Mouse (Mus musculus): ENCODE measurements around the gene Pcsk5. TPM values are rescaled to one million over a fixed set of nuclear protein-coding genes. Genes with fewer than 3 reads are reported as not detected.

Gene Pcsk5
- polyA plus RNA-seq, 1 experiment = 6.3 TPM

DNA sequence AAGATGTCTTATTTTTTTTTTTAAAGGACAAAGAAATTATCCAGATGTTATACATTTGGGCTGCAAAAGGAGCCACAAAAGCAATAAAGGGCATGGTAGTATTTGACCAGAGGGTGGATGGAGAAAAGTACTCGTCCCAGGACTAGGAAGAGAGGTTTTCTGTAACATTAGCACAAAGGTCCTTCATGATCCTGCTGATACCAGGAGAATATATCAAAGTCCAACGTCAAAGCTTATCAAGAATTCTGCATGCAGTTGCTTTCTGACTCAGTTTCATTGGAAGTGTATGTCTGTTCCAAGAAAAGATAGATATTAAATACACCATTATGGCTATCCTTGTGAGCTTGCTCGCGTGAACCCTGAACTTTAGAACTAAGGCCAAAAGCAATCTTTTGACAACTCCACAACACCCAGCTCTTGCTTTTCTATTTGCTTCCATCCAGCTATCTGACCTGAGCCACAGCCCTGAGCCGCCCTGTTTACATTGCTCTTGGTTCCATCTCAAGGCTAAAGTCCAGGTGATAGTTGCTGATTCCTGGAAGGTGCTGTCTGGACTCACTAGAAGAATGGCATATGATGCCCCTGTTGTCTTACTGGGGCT lies 426.9 kb downstream of the Pcsk5 start:
- DNase-seq (ENCODE audit: low read depth) = no peak
- TF ChIP-seq POLR2A (IDR thresholded peaks at IDR 0.05; ENCODE audit: borderline replicate concordance, extremely low read depth, insufficient read depth, insufficient read length, poor library complexity, severe bottlenecking) = no peak
- TF ChIP-seq CTCF (IDR thresholded peaks at IDR 0.05; ENCODE audit: borderline replicate concordance, extremely low read depth, insufficient read depth, insufficient read length) = no peak

DNA sequence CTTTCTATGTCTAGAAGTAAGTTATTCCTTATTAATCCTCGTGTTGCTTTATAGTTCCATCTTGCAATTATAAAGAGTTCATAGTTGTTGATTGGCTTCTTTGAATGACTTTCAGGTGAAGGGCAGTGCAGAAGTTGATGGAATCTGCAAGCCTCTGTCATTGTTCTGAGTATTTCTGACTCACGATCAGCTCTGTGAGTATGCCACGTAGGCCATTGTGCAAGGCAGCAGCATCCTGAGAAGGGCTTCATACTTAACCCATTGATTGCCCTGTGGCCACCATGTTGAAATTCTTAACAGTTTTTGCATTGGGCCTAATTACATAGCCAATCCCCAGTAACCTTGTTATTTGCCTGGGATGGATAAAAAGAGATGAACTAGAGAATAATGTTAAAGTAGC lies 428.1 kb downstream of the Pcsk5 start:
- no peak for TF ChIP-seq CTCF (IDR thresholded peaks at IDR 0.05; ENCODE audit: borderline replicate concordance, extremely low read depth, insufficient read depth, insufficient read length)
- TF ChIP-seq POLR2A (IDR thresholded peaks at IDR 0.05; ENCODE audit: borderline replicate concordance, extremely low read depth, insufficient read depth, insufficient read length, poor library complexity, severe bottlenecking) = no peak
- no peak for DNase-seq (ENCODE audit: low read depth)

DNA sequence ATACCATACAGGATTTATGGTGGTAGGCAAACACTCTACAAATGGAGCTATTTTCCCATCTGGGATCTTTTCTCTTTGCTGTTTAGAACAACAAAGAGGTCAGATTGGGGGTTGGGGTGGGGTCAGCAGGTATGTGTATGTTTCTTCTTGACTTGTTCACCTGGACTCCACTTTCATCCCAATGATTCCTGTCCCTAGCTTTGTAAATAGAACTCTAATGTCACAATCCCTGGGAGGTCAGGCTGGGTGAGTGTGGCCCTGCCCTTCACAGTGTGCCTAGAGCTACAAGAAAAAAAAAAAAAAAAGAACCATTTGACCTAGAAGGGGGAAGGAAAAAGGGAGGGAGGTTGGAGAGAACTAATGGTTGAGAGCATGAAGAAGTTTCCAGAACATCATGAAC lies 428.8 kb downstream of the Pcsk5 start:
- DNase-seq (ENCODE audit: low read depth) = no peak
- TF ChIP-seq CTCF (IDR thresholded peaks at IDR 0.05; ENCODE audit: borderline replicate concordance, extremely low read depth, insufficient read depth, insufficient read length) = no peak
- TF ChIP-seq POLR2A (IDR thresholded peaks at IDR 0.05; ENCODE audit: borderline replicate concordance, extremely low read depth, insufficient read depth, insufficient read length, poor library complexity, severe bottlenecking) = no peak

DNA sequence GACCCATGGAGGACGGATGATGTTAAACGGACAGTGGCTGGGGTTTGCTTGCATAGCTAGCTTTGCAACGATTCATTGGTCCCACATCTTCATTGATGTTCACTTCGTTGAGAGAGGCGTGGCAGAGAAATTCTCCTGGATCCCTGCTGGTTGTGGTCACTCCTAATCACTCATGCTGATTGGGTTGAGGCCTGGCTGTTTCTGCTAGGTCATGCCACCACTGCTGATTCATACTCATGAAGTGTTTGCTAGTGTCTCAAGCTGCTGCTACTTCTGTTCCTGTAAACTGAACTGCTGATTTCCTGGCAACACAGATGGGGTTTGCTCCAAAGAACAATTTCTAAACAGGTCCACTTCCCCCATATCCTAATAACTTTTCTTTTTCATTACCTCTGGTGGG lies 430.6 kb downstream of the Pcsk5 start:
- TF ChIP-seq POLR2A (IDR thresholded peaks at IDR 0.05; ENCODE audit: borderline replicate concordance, extremely low read depth, insufficient read depth, insufficient read length, poor library complexity, severe bottlenecking) = no peak
- no peak for TF ChIP-seq CTCF (IDR thresholded peaks at IDR 0.05; ENCODE audit: borderline replicate concordance, extremely low read depth, insufficient read depth, insufficient read length)
- no peak for DNase-seq (ENCODE audit: low read depth)

DNA sequence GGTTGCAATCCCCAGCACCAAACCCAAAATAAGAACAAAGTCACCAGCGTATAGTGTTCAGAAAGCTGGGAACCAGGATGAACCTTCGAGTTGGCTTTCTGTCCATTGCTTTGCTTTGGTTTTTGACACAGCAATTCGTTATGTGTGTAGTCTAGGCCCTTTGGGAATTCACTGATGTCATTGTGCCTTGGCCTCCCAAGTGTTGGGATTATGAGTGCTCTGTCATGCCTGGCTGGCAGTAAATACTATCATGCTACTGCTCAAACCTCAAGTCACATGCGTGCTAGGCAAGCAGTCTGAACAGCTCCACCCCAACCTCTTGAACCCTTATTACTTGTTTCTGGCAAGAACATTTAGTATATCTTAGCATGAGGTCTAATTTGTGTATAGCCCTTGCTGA lies 434.3 kb downstream of the Pcsk5 start:
- DNase-seq (ENCODE audit: low read depth) = no peak
- TF ChIP-seq CTCF (IDR thresholded peaks at IDR 0.05; ENCODE audit: borderline replicate concordance, extremely low read depth, insufficient read depth, insufficient read length) (no peak), POLR2A (IDR thresholded peaks at IDR 0.05; ENCODE audit: borderline replicate concordance, extremely low read depth, insufficient read depth, insufficient read length, poor library complexity, severe bottlenecking) (no peak)

DNA sequence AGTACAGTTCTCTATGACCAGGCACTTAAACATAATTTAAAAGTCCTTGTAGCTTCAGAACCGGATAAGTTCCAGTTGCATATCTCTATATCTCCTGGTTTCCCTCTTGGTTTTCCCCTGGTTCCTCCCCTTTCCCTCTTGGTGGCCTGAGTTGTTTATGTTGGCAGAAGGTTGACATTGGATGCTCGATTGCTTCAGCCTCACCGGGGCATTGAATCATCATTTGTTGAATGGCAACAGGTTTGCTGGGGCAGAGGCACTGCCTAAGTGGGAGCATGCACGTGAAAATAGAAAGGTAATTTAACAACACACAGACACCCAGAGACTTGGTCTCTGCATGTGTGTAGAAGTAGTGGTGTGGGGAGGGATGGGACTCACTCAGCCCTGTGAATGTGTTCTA lies 436.9 kb downstream of the Pcsk5 start:
- TF ChIP-seq POLR2A (IDR thresholded peaks at IDR 0.05; ENCODE audit: borderline replicate concordance, extremely low read depth, insufficient read depth, insufficient read length, poor library complexity, severe bottlenecking) = no peak
- no peak for TF ChIP-seq CTCF (IDR thresholded peaks at IDR 0.05; ENCODE audit: borderline replicate concordance, extremely low read depth, insufficient read depth, insufficient read length)
- no peak for DNase-seq (ENCODE audit: low read depth)

DNA sequence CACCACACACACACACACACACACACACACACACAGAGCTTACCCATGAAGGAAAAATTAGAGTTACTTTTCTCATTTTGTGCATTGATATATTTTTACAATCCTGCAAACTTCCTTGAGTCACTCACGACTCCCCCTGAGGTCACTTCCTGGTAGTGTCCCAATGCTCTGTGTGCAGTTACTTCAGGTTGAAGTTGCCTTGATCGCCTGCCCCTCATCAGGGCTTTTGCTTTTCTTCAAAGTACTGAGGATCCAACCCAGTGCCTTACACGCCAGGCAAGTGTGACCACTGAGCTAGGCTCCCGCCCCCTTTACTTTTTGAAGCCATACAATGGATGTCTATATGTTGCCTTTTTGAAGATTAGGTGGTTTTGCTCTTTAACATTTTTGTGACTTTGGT lies 437.5 kb downstream of the Pcsk5 start:
- no peak for DNase-seq (ENCODE audit: low read depth)
- no peak for TF ChIP-seq POLR2A (IDR thresholded peaks at IDR 0.05; ENCODE audit: borderline replicate concordance, extremely low read depth, insufficient read depth, insufficient read length, poor library complexity, severe bottlenecking)
- no peak for TF ChIP-seq CTCF (IDR thresholded peaks at IDR 0.05; ENCODE audit: borderline replicate concordance, extremely low read depth, insufficient read depth, insufficient read length)

DNA sequence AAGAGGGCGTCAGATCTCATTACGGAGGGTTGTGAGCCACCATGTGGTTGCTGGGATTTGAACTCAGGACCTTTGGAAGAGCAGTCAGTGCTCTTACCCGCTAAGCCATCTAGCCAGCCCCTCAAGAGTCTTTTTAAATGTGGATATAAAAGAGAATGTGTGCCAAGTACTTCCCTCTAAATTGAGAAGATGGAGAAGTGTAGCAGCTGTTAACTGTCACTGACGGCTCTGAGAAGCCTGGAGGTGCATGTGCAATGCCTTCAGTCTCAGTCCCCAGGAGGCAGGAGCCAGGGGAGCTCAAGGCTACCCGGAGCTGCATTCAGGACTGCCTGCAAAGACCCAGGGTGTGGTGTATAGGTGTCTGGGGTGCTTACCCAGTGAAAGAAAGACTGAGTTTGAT lies 439.5 kb downstream of the Pcsk5 start:
- TF ChIP-seq CTCF (IDR thresholded peaks at IDR 0.05; ENCODE audit: borderline replicate concordance, extremely low read depth, insufficient read depth, insufficient read length) (no peak), POLR2A (IDR thresholded peaks at IDR 0.05; ENCODE audit: borderline replicate concordance, extremely low read depth, insufficient read depth, insufficient read length, poor library complexity, severe bottlenecking) (no peak)
- DNase-seq (ENCODE audit: low read depth) = peak; percentile 15

DNA sequence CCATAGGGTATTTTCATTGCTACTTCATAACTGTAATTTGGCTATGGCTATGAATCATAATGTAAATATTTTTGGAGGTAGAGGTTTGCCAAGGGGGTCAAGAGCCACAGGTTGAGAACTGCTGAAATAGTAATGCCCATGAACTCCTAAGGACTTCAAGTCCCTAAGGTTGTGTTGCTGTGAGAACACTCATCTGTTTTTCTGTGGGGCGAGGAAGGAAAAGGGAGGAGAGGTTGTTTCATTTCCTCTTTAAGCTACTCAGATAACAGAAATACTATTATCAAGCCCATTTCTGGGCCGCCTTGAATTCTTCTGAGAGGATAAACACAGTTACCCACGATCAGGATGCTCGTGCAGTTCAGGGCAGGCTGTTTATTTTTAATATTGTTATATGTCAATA lies 440.6 kb downstream of the Pcsk5 start:
- DNase-seq (ENCODE audit: low read depth) = no peak
- TF ChIP-seq POLR2A (IDR thresholded peaks at IDR 0.05; ENCODE audit: borderline replicate concordance, extremely low read depth, insufficient read depth, insufficient read length, poor library complexity, severe bottlenecking) = no peak
- TF ChIP-seq CTCF (IDR thresholded peaks at IDR 0.05; ENCODE audit: borderline replicate concordance, extremely low read depth, insufficient read depth, insufficient read length) = no peak

DNA sequence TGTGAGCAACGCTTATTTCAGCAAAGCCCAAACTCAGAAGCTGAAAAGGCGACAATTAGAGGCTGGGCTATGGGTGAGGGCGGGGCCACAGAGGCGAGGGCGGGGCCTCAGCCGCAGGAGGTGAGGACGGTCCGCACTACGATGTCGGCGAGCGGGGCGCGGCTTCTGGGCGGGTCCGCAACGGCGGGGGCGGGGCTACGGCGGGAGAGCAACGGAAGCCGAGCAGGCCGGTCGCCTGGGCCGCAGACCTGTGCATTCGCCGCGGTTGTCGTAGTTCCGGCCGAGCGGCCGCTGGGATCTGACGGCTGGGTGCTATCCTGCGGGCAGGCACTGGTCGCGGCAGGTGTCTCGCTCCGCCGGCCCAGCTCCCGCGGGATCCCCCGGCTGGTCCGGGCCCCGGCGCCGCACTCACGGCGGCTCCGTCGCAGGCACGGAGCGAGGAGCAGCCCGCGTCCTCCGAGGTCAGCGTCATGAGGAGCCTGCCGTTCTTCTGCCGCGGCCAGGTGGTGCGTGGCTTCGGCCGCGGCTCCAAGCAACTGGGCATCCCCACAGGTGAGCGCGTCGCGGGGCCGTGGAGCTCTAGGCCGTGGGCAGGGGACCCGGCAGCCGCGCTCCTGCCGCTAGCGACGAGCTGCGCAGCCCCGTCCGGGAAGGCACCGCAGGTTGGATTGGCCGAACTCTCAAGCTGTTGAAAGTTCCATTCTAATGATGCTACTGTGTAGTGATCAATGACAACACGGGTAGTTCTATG lies 443.4 kb downstream of the Pcsk5 start, which contains the start of gene Rfk:
Rfk (plus strand) TSS at position 203 of the 751 bp plus-strand sequence.
- peak; percentile 96 for DNase-seq (ENCODE audit: low read depth)
- TF ChIP-seq POLR2A (IDR thresholded peaks at IDR 0.05; ENCODE audit: borderline replicate concordance, extremely low read depth, insufficient read depth, insufficient read length, poor library complexity, severe bottlenecking) = peak; percentile 92
- no peak for TF ChIP-seq CTCF (IDR thresholded peaks at IDR 0.05; ENCODE audit: borderline replicate concordance, extremely low read depth, insufficient read depth, insufficient read length)

DNA sequence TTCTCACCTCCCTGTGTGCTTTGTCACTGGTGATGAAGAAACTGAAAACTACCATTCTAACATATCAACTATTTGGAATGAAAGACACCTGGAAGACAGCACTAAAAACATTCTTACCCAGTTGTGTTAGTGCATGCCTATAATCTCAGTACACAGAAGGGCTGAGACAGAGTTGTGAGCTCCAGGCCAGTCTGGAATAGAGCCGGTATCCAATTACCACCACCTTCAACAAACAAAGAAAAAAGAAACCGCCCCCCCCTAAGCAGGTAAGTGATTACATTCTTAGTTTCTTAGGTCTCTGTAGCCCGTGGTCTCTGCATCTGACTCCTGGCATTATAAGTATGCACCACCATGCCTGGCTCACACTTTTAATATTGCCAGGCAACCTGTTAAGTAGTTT lies 444.6 kb downstream of the Pcsk5 start:
- DNase-seq (ENCODE audit: low read depth) = no peak
- TF ChIP-seq CTCF (IDR thresholded peaks at IDR 0.05; ENCODE audit: borderline replicate concordance, extremely low read depth, insufficient read depth, insufficient read length) (no peak), POLR2A (IDR thresholded peaks at IDR 0.05; ENCODE audit: borderline replicate concordance, extremely low read depth, insufficient read depth, insufficient read length, poor library complexity, severe bottlenecking) (no peak)

DNA sequence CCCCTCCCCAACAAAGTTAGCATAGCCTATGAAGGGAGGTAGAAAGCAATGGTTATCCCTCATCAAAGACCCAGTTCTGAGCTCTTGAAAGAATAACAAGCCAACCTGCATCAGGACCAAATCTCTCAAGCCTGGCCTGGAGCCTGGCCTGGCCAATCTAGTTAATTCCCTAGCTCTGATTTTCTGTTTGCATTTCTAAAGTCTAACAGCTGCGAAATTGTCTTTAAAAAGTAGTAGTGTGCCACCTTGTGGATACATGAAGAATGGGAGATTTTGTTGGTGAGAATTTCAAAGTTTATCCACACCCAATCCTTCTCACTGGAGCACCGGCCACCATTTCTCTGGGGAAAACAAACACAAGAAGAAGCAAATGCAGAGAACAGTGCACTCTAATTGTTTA lies 449.0 kb downstream of the Pcsk5 start:
- TF ChIP-seq POLR2A (IDR thresholded peaks at IDR 0.05; ENCODE audit: borderline replicate concordance, extremely low read depth, insufficient read depth, insufficient read length, poor library complexity, severe bottlenecking) (no peak), CTCF (IDR thresholded peaks at IDR 0.05; ENCODE audit: borderline replicate concordance, extremely low read depth, insufficient read depth, insufficient read length) (peak; percentile 39; the same call in 1 of the 2 replicates)

More for the DNA sequence above, 449.0 kb downstream of the Pcsk5 start:
- peak; percentile 75 for DNase-seq (ENCODE audit: low read depth)

All from brain, embryonic 14.5 days (tissue).